Mouse (Mus musculus): ENCODE measurements at regions not wholly inside any gene's neighbourhood (a gene's known extent, or its start where the extent isn't known, plus 50 kb on each side); places are given as distances from the start of the nearest gene placed in this dataset.

GRCm38 (mm10) chr12:94105582-94106162, 1586.4 kb upstream of the Flrt2 start:
- intact Hi-C loops (cut with DNase I): no loop called here

GRCm38 (mm10) chr12:94150143-94150542, 1541.9 kb upstream of the Flrt2 start:
- intact Hi-C loops (cut with DNase I): no loop called here
- DNase-seq (ENCODE audit: low spot score): no peak

More at GRCm38 (mm10) chr12:94105582-94106162, 1586.4 kb upstream of the Flrt2 start:
- no peak for DNase-seq (ENCODE audit: low spot score)

GRCm38 (mm10) chr12:94155110-94155858, 1536.7 kb upstream of the Flrt2 start:
- intact Hi-C loops (cut with DNase I): no loop called here
- no peak for DNase-seq (ENCODE audit: low spot score)

GRCm38 (mm10) chr12:94182358-94182757, 1509.7 kb upstream of the Flrt2 start:
- intact Hi-C loops (cut with DNase I): no loop called here
- no peak for DNase-seq (ENCODE audit: low spot score)

GRCm38 (mm10) chr12:94190620-94191081, 1501.4 kb upstream of the Flrt2 start:
- DNase-seq (ENCODE audit: low spot score): peak; percentile 29
- intact Hi-C loops (cut with DNase I): loop anchor here (1.0 to 10.0 kb wide), 4 partner anchors 157 to 1504 kb away; partner anchors contain the start of gene Flrt2

- intact Hi-C loops (cut with DNase I): no loop called here
- DNase-seq (ENCODE audit: low spot score): peak; percentile 24
Observed at GRCm38 (mm10) chr12:94217906-94218305, 1474.1 kb upstream of the Flrt2 start.

- no peak for DNase-seq (ENCODE audit: low spot score)
- intact Hi-C loops (cut with DNase I): no loop called here
Observed at GRCm38 (mm10) chr12:94229894-94230293, 1462.1 kb upstream of the Flrt2 start.

GRCm38 (mm10) chr12:94245366-94245765, 1446.7 kb upstream of the Flrt2 start:
- intact Hi-C loops (cut with DNase I): no loop called here
- no peak for DNase-seq (ENCODE audit: low spot score)

GRCm38 (mm10) chr12:94247362-94247761, 1444.7 kb upstream of the Flrt2 start:
- intact Hi-C loops (cut with DNase I): no loop called here

GRCm38 (mm10) chr12:94252957-94253633, 1438.9 kb upstream of the Flrt2 start:
- DNase-seq (ENCODE audit: low spot score): no peak
- intact Hi-C loops (cut with DNase I): no loop called here

More at GRCm38 (mm10) chr12:94247362-94247761, 1444.7 kb upstream of the Flrt2 start:
- DNase-seq (ENCODE audit: low spot score): no peak

GRCm38 (mm10) chr12:94280946-94281345, 1411.1 kb upstream of the Flrt2 start:
- intact Hi-C loops (cut with DNase I): no loop called here
- peak; percentile 24 for DNase-seq (ENCODE audit: low spot score)

GRCm38 (mm10) chr12:94282931-94283330, 1409.1 kb upstream of the Flrt2 start:
- intact Hi-C loops (cut with DNase I): no loop called here
- no peak for DNase-seq (ENCODE audit: low spot score)

GRCm38 (mm10) chr12:94283572-94283971, 1408.5 kb upstream of the Flrt2 start:
- intact Hi-C loops (cut with DNase I): no loop called here
- no peak for DNase-seq (ENCODE audit: low spot score)

GRCm38 (mm10) chr12:94297864-94298263, 1394.2 kb upstream of the Flrt2 start:
- intact Hi-C loops (cut with DNase I): no loop called here
- no peak for DNase-seq (ENCODE audit: low spot score)

GRCm38 (mm10) chr12:94332351-94332750, 1359.7 kb upstream of the Flrt2 start:
- intact Hi-C loops (cut with DNase I): no loop called here
- no peak for DNase-seq (ENCODE audit: low spot score)

- intact Hi-C loops (cut with DNase I): no loop called here
- no peak for DNase-seq (ENCODE audit: low spot score)
Observed at GRCm38 (mm10) chr12:94334671-94335070, 1357.4 kb upstream of the Flrt2 start.

GRCm38 (mm10) chr12:94349623-94350156, 1342.3 kb upstream of the Flrt2 start:
- no peak for DNase-seq (ENCODE audit: low spot score)
- intact Hi-C loops (cut with DNase I): loop anchor here (5.0 kb wide), 1 partner anchor 157 kb away; no protein-coding TSS in a partner anchor

GRCm38 (mm10) chr12:94364269-94364668, 1327.8 kb upstream of the Flrt2 start:
- DNase-seq (ENCODE audit: low spot score): no peak
- intact Hi-C loops (cut with DNase I): no loop called here

GRCm38 (mm10) chr12:94399991-94400390, 1292.0 kb upstream of the Flrt2 start:
- intact Hi-C loops (cut with DNase I): no loop called here

GRCm38 (mm10) chr12:94420918-94421317, 1271.1 kb upstream of the Flrt2 start:
- intact Hi-C loops (cut with DNase I): loop anchor here (2.0 kb wide), 1 partner anchor 166 kb away; no protein-coding TSS in a partner anchor
- peak; percentile 14 for DNase-seq (ENCODE audit: low spot score)

More at GRCm38 (mm10) chr12:94399991-94400390, 1292.0 kb upstream of the Flrt2 start:
- no peak for DNase-seq (ENCODE audit: low spot score)
